In genomic region chr19:47366576-47366975, GRCm38 (mm10) we compare ENCODE assay signal across 12 mouse cellular contexts.
DNase-seq lines count a peak whose midpoint lies in the region; ATAC-seq and TF ChIP-seq lines count a peak whose summit lies in the region.
"Had no signal": no experiment of that assay in that cellular context is flagged by ENCODE, and none has a peak within 500 bp of the region (broad histone marks: within the 10 kb centered on the region; RNA-seq: fewer than 3 reads in every experiment).

No protein-coding gene starts in this region.

- H3K4me3 ChIP-seq in hindbrain, postnatal 0 days (ENCODE audit: low read length) = no peak overlapping the region
- no peak overlapping the region for H3K4me3 ChIP-seq in hindbrain, embryonic 11.5 days (ENCODE audit: low read depth, low read length)
- H3K4me3 ChIP-seq: embryonic facial prominence, embryonic 12.5 days; intestine, embryonic 15.5 days had no signal

- TF ChIP-seq CTCF in hindbrain, postnatal 0 days (IDR thresholded peaks at IDR 0.05; ENCODE audit: low read depth) = no peak

- H3K9ac ChIP-seq in hindbrain, postnatal 0 days (replicated peaks; ENCODE audit: low read length) = no peak overlapping the region
- H3K9ac ChIP-seq in hindbrain, embryonic 11.5 days (ENCODE audit: low read depth, low read length) = no peak overlapping the region
- H3K9ac ChIP-seq: embryonic facial prominence, embryonic 12.5 days; intestine, embryonic 15.5 days had no signal

- H3K4me1 ChIP-seq in hindbrain, postnatal 0 days (ENCODE audit: insufficient read depth, low read length) = peaks cover 10% of the 10 kb centered on the region; the same call in 1 of the 2 replicates
- peaks cover 5% of the 10 kb centered on the region for H3K4me1 ChIP-seq in hindbrain, embryonic 11.5 days (replicated peaks; ENCODE audit: control insufficient read depth, insufficient read depth, low read length)

- peak; percentile 87 for DNase-seq in hindbrain, postnatal 0 days (ENCODE audit: low spot score)
- no peak for DNase-seq in hindbrain, embryonic 11.5 days (ENCODE audit: low spot score)
- DNase-seq in right cerebral cortex, postnatal 4 days = peak; percentile 31
- DNase-seq in right cerebral cortex, adult 2 months (ENCODE audit: low spot score in 2 of 2) = no peak
- DNase-seq in cerebellum, postnatal 14 days = peak; percentile 93 to 96
- no peak for DNase-seq in kidney, postnatal 4 days
- DNase-seq: retina, postnatal 1 day had no signal

- no peak overlapping the region for H3K4me2 ChIP-seq in hindbrain, postnatal 0 days (ENCODE audit: low read depth, low read length)
- no peak overlapping the region for H3K4me2 ChIP-seq in hindbrain, embryonic 11.5 days (replicated peaks; ENCODE audit: low read depth, low read length)
- H3K4me2 ChIP-seq: embryonic facial prominence, embryonic 12.5 days; intestine, embryonic 15.5 days; liver, embryonic 11.5 days had no signal

- 43% methylated on average over 8 of the region's 8 CpGs for WGBS in hindbrain, postnatal 0 days
- 88% methylated on average over 8 of the region's 8 CpGs for WGBS in hindbrain, embryonic 11.5 days

- H3K36me3 ChIP-seq in hindbrain, postnatal 0 days (ENCODE audit: insufficient read depth, low read length) = no peaks in the 10 kb centered on the region
- no peaks in the 10 kb centered on the region for H3K36me3 ChIP-seq in hindbrain, embryonic 11.5 days (ENCODE audit: control insufficient read depth, insufficient read depth, low read length)
- H3K36me3 ChIP-seq: embryonic facial prominence, embryonic 12.5 days; intestine, embryonic 15.5 days had no signal

- H3K27me3 ChIP-seq in hindbrain, postnatal 0 days (ENCODE audit: insufficient read depth, low read length) = no peaks in the 10 kb centered on the region
- no peaks in the 10 kb centered on the region for H3K27me3 ChIP-seq in hindbrain, embryonic 11.5 days (ENCODE audit: control insufficient read depth, insufficient read depth, low read length)
- H3K27me3 ChIP-seq: embryonic facial prominence, embryonic 12.5 days; intestine, embryonic 15.5 days had no signal

- H3K27ac ChIP-seq in hindbrain, postnatal 0 days = no peak overlapping the region
- no peak overlapping the region for H3K27ac ChIP-seq in hindbrain, embryonic 11.5 days (ENCODE audit: low read depth, low read length)
- H3K27ac ChIP-seq: embryonic facial prominence, embryonic 12.5 days; intestine, embryonic 15.5 days had no signal

- no peaks in the 10 kb centered on the region for H3K9me3 ChIP-seq in hindbrain, postnatal 0 days (ENCODE audit: low read length)
- no peaks in the 10 kb centered on the region for H3K9me3 ChIP-seq in hindbrain, embryonic 11.5 days (ENCODE audit: control insufficient read depth, low read length)
- H3K9me3 ChIP-seq: embryonic facial prominence, embryonic 12.5 days; intestine, embryonic 15.5 days had no signal

- peak; percentile 83 for ATAC-seq in hindbrain, postnatal 0 days
- no peak for ATAC-seq in hindbrain, embryonic 11.5 days (ENCODE audit: low FRiP score)
- no peak for ATAC-seq in erythroblast, adult 5-6 weeks (replicated peaks; ENCODE audit: low FRiP score, poor library complexity, severe bottlenecking)
- ATAC-seq: forebrain, embryonic 16.5 days; intestine, embryonic 15.5 days had no signal

Comparison
In these comparisons a context has a peak if more than half of its experiments do, and no peak if none do; other contexts are left out.
1. DNase-seq: peak in hindbrain, postnatal 0 days (single experiment), right cerebral cortex, postnatal 4 days (single experiment) and cerebellum, postnatal 14 days (2 of 2); none in hindbrain, embryonic 11.5 days (single experiment), right cerebral cortex, adult 2 months (0 of 2) and kidney, postnatal 4 days (0 of 2).